Mouse (Mus musculus) frontal cortex, adult (tissue): ENCODE data around the gene Ezr.

Experiments used
- ATAC-seq: cut with Nextera tagmentation; 2 replicates; pipeline ENCODE4 v1.9.2; 2017; ENCODE audit warnings: mild to moderate bottlenecking, moderate library complexity, mixed read lengths; ENCODE audit not compliant: low TSS enrichment

Gene Ezr

GRCm38 (mm10) chr17:6769602-6770001 lies 13.0 kb downstream of the Ezr start:
- no peak for ATAC-seq

DNA sequence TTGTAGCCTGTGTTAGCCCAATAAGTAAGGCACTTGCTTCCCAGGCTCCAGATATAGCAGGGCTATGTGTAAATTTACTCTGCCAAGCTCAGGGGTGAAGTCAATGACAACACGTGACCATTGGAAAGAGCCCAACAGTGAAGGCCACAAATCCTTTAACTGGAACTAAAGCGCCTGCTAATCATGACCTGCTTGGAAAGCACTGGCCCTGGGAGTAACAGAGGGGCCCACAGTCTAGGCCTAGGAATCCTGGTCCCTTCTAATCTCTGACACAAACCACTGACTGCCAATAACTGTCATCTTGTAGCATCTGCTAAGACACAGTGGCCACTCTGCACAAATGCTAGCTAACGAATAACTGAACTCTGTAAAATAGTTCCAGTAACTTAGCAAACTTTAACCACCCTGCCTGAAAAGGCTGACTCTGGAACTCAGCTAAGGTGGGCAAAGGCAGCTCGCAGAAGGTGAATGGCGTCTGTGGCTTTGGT lies 14.2 kb downstream of the Ezr start:
- no peak for ATAC-seq

GRCm38 (mm10) chr17:6767771-6768170 lies 14.8 kb downstream of the Ezr start:
- ATAC-seq = no peak

DNA sequence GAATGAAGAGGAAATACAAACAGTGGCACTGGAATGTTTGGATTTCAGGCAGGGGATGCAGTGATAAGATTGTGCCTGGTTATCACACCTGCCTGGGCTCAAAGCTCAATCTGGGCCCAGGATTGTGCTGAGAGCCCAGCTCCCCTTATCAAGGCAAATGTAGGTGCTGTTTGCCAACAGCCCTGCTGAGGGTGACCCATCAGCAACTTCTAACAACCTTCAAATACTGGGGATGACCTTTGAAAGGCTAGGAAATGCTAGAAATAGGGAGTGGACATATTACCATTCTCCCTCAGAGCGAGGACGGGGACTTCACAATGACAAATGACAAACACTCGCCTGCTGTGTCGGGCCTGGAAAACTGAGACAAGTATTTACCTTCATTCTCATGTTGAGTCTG lies 15.8 kb downstream of the Ezr start:
- ATAC-seq = no peak

DNA sequence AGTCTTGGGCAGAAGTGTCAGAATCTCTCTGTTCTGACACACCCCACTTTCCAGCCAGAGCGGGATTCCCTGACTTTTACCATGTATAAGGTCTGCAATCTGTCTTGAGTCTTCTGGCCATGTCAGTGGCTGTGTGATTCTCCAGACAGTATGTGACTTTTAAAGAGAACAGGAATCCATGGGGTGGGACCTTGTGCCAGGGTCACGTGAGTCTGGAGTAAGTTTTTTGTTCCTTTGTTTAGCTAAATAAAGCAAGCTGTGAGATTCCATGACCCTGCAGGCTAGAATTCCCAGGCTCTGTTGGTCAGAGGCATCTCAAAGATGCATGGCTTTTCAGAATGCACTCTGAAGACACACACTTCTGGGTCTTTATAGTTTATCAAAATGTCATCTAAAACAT lies 16.7 kb downstream of the Ezr start:
- no peak for ATAC-seq

- no peak for ATAC-seq
Measured at GRCm38 (mm10) chr17:6764730-6765129, 17.9 kb downstream of the Ezr start.

DNA sequence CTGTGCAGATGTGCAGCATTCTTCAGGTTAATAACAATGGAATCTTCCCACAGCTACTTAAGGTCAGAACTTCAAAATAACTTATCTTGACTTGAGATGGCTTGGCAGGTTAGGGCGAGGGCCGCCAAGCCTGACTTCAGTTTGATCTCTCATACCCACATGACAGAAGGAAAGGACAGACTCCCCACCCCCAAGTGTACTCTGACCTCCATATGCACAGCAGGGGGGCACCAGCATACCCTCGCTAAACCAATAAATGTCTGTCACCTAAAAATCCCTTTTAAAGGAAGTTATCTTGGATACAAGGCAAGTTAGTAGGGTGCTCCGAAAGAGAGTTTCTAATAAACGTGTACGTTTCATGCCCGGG lies 18.4 kb downstream of the Ezr start:
- no peak for ATAC-seq

- ATAC-seq = no peak
Measured at GRCm38 (mm10) chr17:6763513-6764226, 18.9 kb downstream of the Ezr start.

DNA sequence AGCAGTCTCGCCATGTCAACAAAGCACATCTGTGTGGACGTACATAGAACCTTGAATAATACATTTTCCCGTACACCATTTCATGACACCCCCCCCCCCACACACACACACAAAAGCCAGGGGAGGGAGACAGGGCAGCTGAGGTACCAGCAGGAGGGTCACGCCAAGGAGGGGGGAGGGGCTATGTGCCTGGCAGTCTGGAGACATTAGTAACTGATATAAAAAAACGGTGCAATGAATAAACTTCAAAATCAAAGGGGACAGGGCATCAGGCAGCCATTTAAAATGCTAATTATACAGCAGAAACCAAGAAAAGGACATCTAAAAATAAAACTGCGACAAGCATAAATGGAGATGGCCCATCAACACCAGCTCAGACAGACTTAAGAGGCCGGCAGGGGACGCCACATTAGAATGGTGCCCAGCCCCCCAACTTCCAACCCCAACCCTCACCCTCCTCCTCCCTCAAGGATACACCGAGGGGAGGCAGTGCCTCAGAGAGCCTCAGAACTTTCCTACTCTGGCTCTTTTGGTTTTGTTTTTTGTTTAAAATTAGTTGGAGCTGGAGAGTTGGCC lies 22.8 kb downstream of the Ezr start:
- ATAC-seq = no peak

- ATAC-seq = no peak
Measured at GRCm38 (mm10) chr17:6758845-6759244, 23.7 kb downstream of the Ezr start.

DNA sequence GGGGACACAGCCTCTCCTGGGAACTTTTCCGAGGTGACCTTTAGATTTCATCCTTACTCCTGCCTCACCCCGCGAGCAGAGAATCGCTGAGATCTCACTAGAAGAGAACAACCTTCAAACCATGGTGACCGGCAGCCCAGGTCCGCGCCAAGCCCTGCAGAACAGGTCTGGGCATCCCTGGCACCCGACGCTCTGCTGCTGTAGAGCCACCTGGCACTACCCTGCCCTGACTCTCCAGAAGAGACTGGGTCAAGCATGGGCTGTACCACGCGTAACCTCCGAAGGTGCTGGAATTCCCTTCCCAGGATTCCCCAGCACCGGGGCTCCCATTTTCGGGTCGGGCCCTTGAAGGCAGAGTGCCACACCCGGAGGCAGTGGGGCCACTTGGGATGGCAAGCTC lies 24.7 kb downstream of the Ezr start:
- ATAC-seq = no peak

DNA sequence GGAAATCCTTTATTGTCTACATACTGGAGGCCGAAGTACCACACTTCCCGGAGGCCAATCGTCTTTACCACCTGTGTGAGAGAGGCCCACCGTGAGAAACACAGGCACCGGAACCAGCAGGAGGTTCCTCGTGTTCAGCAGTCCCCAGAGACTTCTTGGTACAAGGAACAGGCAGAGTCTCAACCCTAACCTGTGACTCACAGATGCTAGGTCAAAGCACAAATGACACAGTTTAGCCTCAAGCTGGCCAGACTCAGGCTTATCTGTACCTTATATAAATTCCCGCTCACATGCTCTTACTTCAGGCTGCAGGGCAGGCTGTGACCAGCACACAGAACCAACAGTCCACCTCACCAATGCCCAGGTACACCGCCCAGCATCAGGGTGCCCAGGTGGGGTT lies 26.7 kb downstream of the Ezr start:
- no peak for ATAC-seq

GRCm38 (mm10) chr17:6755176-6755575 lies 27.4 kb downstream of the Ezr start:
- no peak for ATAC-seq

- no peak for ATAC-seq
Measured at GRCm38 (mm10) chr17:6752375-6752774, 30.2 kb downstream of the Ezr start.

- ATAC-seq = no peak
Measured at GRCm38 (mm10) chr17:6751221-6751859, 31.2 kb downstream of the Ezr start.

- ATAC-seq = no peak
Measured at GRCm38 (mm10) chr17:6748779-6749464, 33.7 kb downstream of the Ezr start.

- no peak for ATAC-seq
Measured at GRCm38 (mm10) chr17:6747478-6747877, 35.1 kb downstream of the Ezr start.

- ATAC-seq = no peak
Measured at GRCm38 (mm10) chr17:6746452-6747231, 35.9 kb downstream of the Ezr start.

GRCm38 (mm10) chr17:6745975-6746374 lies 36.6 kb downstream of the Ezr start:
- no peak for ATAC-seq

DNA sequence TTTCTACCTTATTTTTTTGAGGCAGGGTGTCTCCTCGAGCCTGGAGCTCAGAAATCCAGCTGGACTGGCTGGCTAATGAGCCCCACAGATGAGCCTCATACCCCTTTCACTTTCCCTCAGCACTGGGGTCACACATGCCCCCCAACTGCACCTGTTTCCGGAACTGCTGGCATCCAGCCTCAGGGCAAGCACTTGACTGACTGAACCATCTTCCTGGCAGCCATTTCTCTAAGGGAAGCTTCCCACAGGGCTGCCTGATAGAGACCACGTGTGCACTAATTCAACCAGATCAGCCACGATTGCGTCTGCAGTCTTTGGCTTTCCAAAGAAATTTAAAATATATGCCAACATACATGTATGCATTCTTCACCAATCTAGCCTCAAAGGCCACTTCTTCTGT lies 37.1 kb downstream of the Ezr start:
- no peak for ATAC-seq

DNA sequence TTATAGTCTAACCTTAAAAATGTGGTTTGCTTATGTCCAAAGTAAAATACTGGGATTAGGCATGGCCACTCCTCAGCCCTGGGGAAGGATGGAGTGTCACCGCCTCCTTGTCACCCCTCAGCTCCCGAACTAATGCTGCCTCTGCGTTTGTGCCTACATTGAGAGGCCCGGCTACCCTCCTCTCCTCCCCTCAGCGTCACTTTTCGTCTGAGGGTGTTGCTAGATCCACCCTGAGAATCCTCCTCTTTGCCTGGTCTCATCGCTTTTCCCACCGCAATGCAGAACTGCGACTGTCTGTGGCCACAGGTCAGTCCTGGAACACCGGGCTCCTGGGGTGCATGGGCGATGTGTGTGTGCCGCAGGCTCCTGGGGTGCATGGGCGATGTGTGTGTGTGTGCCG lies 37.7 kb downstream of the Ezr start:
- ATAC-seq = no peak

GRCm38 (mm10) chr17:6744366-6744765 lies 38.2 kb downstream of the Ezr start:
- ATAC-seq = no peak
